Mouse (Mus musculus): Measurements from ENCODE around the gene Tm9sf3. TPM values are rescaled to one million over a fixed set of nuclear protein-coding genes. Genes with fewer than 3 reads are reported as not detected.

Tm9sf3 gene
- polyA plus RNA-seq, 1 experiment from 2014 or later = 80.3 TPM

GRCm38 (mm10) chr19:41248271-41248670 lies 15.5 kb downstream of the Tm9sf3 start:
- no peak overlapping the region for H3K4me3 ChIP-seq (ENCODE audit: low read length)
- H3K4me2 ChIP-seq (ENCODE audit: low read length) = no peak overlapping the region
- H3K9ac ChIP-seq (ENCODE audit: low read depth, low read length) = no peak overlapping the region
- WGBS = 92% methylated on average over 3 of the region's 3 CpGs
- H3K27ac ChIP-seq (ENCODE audit: low read depth, low read length) = no peak overlapping the region
- H3K4me1 ChIP-seq (ENCODE audit: control insufficient read depth, insufficient read depth, low read depth, low read length) = no peaks in the 10 kb centered on the region
- peaks cover 10% of the 10 kb centered on the region for H3K36me3 ChIP-seq (ENCODE audit: control insufficient read depth, insufficient read depth, low read length)
- no peaks in the 10 kb centered on the region for H3K27me3 ChIP-seq (replicated peaks; ENCODE audit: control insufficient read depth, insufficient read depth, low read length)
- ATAC-seq = no peak
- no peaks in the 10 kb centered on the region for H3K9me3 ChIP-seq (ENCODE audit: control insufficient read depth, low read length)

DNA sequence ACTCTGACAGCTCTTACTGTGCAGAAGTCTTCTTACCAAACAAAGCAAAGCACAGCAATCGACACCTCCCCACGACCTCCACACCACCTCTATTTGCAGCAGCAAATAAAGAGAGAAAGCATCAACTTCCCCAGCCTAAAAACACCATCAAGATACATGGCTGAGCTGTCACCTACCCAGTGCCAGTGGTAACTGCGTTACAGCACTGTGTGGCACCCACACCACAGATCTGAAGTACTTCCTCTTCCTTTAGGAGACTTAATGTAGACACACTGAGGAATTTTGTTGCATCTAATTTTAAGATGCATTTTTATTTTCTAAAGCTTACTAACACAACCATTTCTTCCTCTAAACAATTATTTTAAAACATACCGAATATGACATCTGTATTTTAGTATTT lies 17.5 kb downstream of the Tm9sf3 start:
- no peak overlapping the region for H3K4me3 ChIP-seq (ENCODE audit: low read length)

DNA sequence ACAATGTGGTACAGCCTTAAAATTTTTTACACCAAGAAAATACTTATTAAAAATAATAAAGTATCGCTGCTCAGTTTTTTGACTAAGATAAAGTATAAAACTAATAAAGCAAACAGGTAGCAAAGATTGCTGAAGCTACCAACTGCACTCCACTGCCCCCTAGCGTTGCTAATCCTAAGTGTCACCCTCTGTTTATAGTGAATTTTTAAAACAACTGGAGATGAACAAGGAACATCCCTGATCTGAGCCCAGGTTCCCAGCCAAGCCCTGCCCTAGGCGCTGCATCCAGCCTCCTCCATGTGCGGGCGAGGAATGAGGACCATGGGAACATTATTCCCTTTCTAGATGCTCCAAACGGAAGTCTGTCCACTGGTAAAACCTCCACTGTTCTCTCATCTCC lies 19.2 kb downstream of the Tm9sf3 start:
- no peaks in the 10 kb centered on the region for H3K9me3 ChIP-seq (ENCODE audit: control insufficient read depth, low read length)
- H3K9ac ChIP-seq (ENCODE audit: low read depth, low read length) = no peak overlapping the region
- H3K4me3 ChIP-seq (ENCODE audit: low read length) = no peak overlapping the region
- ATAC-seq = no peak
- H3K27ac ChIP-seq (ENCODE audit: low read depth, low read length) = no peak overlapping the region
- H3K4me1 ChIP-seq (ENCODE audit: control insufficient read depth, insufficient read depth, low read depth, low read length) = no peaks in the 10 kb centered on the region
- H3K4me2 ChIP-seq (ENCODE audit: low read length) = no peak overlapping the region
- WGBS = 63% methylated on average over 6 of the region's 6 CpGs
- no peaks in the 10 kb centered on the region for H3K27me3 ChIP-seq (replicated peaks; ENCODE audit: control insufficient read depth, insufficient read depth, low read length)
- peaks cover 10% of the 10 kb centered on the region for H3K36me3 ChIP-seq (ENCODE audit: control insufficient read depth, insufficient read depth, low read length)

More for the DNA sequence above, 17.5 kb downstream of the Tm9sf3 start:
- ATAC-seq = no peak
- Histone ChIP-seq H3K9me3 (ENCODE audit: control insufficient read depth, low read length) (no peaks in the 10 kb centered on the region), H3K4me1 (ENCODE audit: control insufficient read depth, insufficient read depth, low read depth, low read length) (no peaks in the 10 kb centered on the region), H3K36me3 (ENCODE audit: control insufficient read depth, insufficient read depth, low read length) (peaks cover 10% of the 10 kb centered on the region), H3K9ac (ENCODE audit: low read depth, low read length) (no peak overlapping the region), H3K27ac (ENCODE audit: low read depth, low read length) (no peak overlapping the region), H3K4me2 (ENCODE audit: low read length) (no peak overlapping the region), H3K27me3 (replicated peaks; ENCODE audit: control insufficient read depth, insufficient read depth, low read length) (no peaks in the 10 kb centered on the region)
- 86% methylated on average over 4 of the region's 4 CpGs for WGBS

GRCm38 (mm10) chr19:41241997-41242396 lies 21.8 kb downstream of the Tm9sf3 start:
- H3K36me3 ChIP-seq (ENCODE audit: control insufficient read depth, insufficient read depth, low read length) = peaks cover 13% of the 10 kb centered on the region
- H3K4me2 ChIP-seq (ENCODE audit: low read length) = no peak overlapping the region
- no peak for ATAC-seq
- no peak overlapping the region for H3K27ac ChIP-seq (ENCODE audit: low read depth, low read length)
- 98% methylated on average over 5 of the region's 5 CpGs for WGBS
- no peaks in the 10 kb centered on the region for H3K4me1 ChIP-seq (ENCODE audit: control insufficient read depth, insufficient read depth, low read depth, low read length)
- no peak overlapping the region for H3K4me3 ChIP-seq (ENCODE audit: low read length)
- no peaks in the 10 kb centered on the region for H3K9me3 ChIP-seq (ENCODE audit: control insufficient read depth, low read length)
- no peak overlapping the region for H3K9ac ChIP-seq (ENCODE audit: low read depth, low read length)
- H3K27me3 ChIP-seq (replicated peaks; ENCODE audit: control insufficient read depth, insufficient read depth, low read length) = no peaks in the 10 kb centered on the region

- ATAC-seq = no peak
- no peak overlapping the region for H3K9ac ChIP-seq (ENCODE audit: low read depth, low read length)
- no peak overlapping the region for H3K27ac ChIP-seq (ENCODE audit: low read depth, low read length)
- H3K4me3 ChIP-seq (ENCODE audit: low read length) = no peak overlapping the region
- peaks cover 14% of the 10 kb centered on the region for H3K36me3 ChIP-seq (ENCODE audit: control insufficient read depth, insufficient read depth, low read length)
- no peaks in the 10 kb centered on the region for H3K9me3 ChIP-seq (ENCODE audit: control insufficient read depth, low read length)
- H3K4me2 ChIP-seq (ENCODE audit: low read length) = no peak overlapping the region
- 96% methylated on average over 4 of the region's 4 CpGs for WGBS
- H3K4me1 ChIP-seq (ENCODE audit: control insufficient read depth, insufficient read depth, low read depth, low read length) = no peaks in the 10 kb centered on the region
- no peaks in the 10 kb centered on the region for H3K27me3 ChIP-seq (replicated peaks; ENCODE audit: control insufficient read depth, insufficient read depth, low read length)
Observed at GRCm38 (mm10) chr19:41233698-41234097, 30.1 kb downstream of the Tm9sf3 start.

DNA sequence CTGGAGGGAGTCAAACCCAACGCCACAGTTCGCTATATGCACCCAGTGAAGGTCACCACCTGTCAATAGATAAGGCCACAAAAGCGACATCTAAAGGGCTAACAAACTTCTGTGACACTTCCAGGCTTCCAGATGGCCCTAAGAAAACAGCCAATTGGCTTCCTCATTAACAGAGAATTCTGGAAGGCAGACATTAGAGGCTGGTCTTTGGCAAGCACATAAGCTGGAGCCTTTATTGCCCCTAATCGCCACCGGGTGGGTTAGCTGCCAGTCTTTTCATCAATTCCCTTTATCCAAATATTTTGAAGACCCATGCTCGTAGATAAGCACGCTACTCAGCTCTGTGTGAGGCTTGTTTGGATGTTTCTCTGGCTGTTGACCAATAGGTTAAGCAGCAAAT lies 55.5 kb downstream of the Tm9sf3 start:
- H3K4me3 ChIP-seq (ENCODE audit: low read length) = no peak overlapping the region
- peaks cover 21% of the 10 kb centered on the region for H3K27me3 ChIP-seq (replicated peaks; ENCODE audit: control insufficient read depth, insufficient read depth, low read length)
- peaks cover 16% of the 10 kb centered on the region for H3K4me1 ChIP-seq (ENCODE audit: control insufficient read depth, insufficient read depth, low read depth, low read length)
- H3K4me2 ChIP-seq (ENCODE audit: low read length) = no peak overlapping the region
- 65% methylated on average over 7 of the region's 7 CpGs for WGBS
- peaks cover 9% of the 10 kb centered on the region for H3K36me3 ChIP-seq (ENCODE audit: control insufficient read depth, insufficient read depth, low read length)
- ATAC-seq = no peak
- H3K27ac ChIP-seq (ENCODE audit: low read depth, low read length) = no peak overlapping the region
- no peak overlapping the region for H3K9ac ChIP-seq (ENCODE audit: low read depth, low read length)
- H3K9me3 ChIP-seq (ENCODE audit: control insufficient read depth, low read length) = no peaks in the 10 kb centered on the region; the same call in 1 of the 2 replicates

DNA sequence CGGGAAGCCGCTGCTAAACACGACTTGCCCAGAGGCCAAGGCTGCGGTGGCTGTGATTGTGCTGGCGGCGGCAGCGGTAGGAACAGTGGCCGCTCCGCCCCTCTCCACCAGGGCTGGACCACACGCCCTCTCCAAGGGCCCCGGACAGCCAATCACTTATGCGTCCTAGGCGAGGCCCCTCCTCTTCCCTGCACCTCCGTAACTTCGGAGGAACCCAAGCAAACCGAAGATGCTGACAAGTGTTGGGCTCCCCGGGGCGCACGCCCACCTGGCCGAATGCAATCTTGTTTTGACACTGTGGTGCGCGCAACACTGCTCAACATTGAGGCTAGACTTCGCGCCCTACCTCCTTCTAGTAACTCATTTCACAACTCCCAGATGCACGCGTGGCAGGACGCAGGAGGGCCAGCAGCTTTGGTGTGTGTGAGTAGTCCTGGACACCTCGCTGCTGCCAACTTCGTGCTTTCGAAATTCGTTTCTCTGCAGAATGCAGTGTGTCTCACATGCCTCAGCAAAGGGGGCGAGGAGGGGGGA lies 56.9 kb downstream of the Tm9sf3 start, which contains the start of gene Tll2:
Gene Tll2, minus strand, starts transcription at position 25 of the 534 bp plus-strand sequence.
- H3K27me3 ChIP-seq (replicated peaks; ENCODE audit: control insufficient read depth, insufficient read depth, low read length) = peaks cover 21% of the 10 kb centered on the region
- H3K36me3 ChIP-seq (ENCODE audit: control insufficient read depth, insufficient read depth, low read length) = peaks cover 9% of the 10 kb centered on the region
- H3K4me3 ChIP-seq (ENCODE audit: low read length) = peak within 1 kb of the TSS; percentile 49
- peak within 1 kb of the TSS; percentile 60 for H3K9ac ChIP-seq (ENCODE audit: low read depth, low read length)
- H3K9me3 ChIP-seq (ENCODE audit: control insufficient read depth, low read length) = no peaks in the 10 kb centered on the region; the same call in 1 of the 2 replicates
- peaks cover 16% of the 10 kb centered on the region for H3K4me1 ChIP-seq (ENCODE audit: control insufficient read depth, insufficient read depth, low read depth, low read length)
- WGBS = 2% methylated on average over 31 of the region's 32 CpGs
- peak within 1 kb of the TSS; percentile 97 for H3K4me2 ChIP-seq (ENCODE audit: low read length)
- ATAC-seq = peak; percentile 92
- no peak within 1 kb of the TSS for H3K27ac ChIP-seq (ENCODE audit: low read depth, low read length)

GRCm38 (mm10) chr19:41206041-41206810 lies 57.6 kb downstream of the Tm9sf3 start:
- Histone ChIP-seq H3K9me3 (ENCODE audit: control insufficient read depth, low read length) (no peaks in the 10 kb centered on the region; the same call in 1 of the 2 replicates), H3K9ac (ENCODE audit: low read depth, low read length) (peak overlapping the region; percentile 60), H3K36me3 (ENCODE audit: control insufficient read depth, insufficient read depth, low read length) (peaks cover 9% of the 10 kb centered on the region), H3K27me3 (replicated peaks; ENCODE audit: control insufficient read depth, insufficient read depth, low read length) (peaks cover 21% of the 10 kb centered on the region), H3K4me2 (ENCODE audit: low read length) (peak overlapping the region; percentile 97), H3K4me3 (ENCODE audit: low read length) (peak overlapping the region; percentile 49), H3K27ac (ENCODE audit: low read depth, low read length) (no peak overlapping the region), H3K4me1 (ENCODE audit: control insufficient read depth, insufficient read depth, low read depth, low read length) (peaks cover 16% of the 10 kb centered on the region)
- ATAC-seq = peak; percentile 28; the same call in 1 of the 2 replicates
- WGBS = under 1% methylated on average over 46 of the region's 46 CpGs
